Mouse (Mus musculus) layer of hippocampus, postnatal 14 days (tissue): ENCODE data around the gene Spns1. TPM values are rescaled to one million over a fixed set of nuclear protein-coding genes. Genes with fewer than 3 reads are reported as not detected.
A peak's percentile ranks its signal among the peaks of the same experiment; 100 is the strongest.

Experiments
- DNase-seq, 2 experiments: peaks; one replicate each; pipeline ENCODE4 v3.0.0; 2021 to 2022; ENCODE audit warnings: low spot score in 2 of 2, mixed read lengths in 1 of 2
- total RNA-seq, 2 experiments: library from RNA; stranded (reverse); gene quantifications; 2 replicates each; pipeline ENCODE4 v1.2.3; 2021

Spns1 gene
- total RNA-seq, 2 experiments from 2014 or later = 79.5 to 82.3 TPM

- no peak for DNase-seq
These were observed 4.2 kb downstream of the Spns1 start for GRCm38 (mm10) chr7:126373007-126373406.

DNA sequence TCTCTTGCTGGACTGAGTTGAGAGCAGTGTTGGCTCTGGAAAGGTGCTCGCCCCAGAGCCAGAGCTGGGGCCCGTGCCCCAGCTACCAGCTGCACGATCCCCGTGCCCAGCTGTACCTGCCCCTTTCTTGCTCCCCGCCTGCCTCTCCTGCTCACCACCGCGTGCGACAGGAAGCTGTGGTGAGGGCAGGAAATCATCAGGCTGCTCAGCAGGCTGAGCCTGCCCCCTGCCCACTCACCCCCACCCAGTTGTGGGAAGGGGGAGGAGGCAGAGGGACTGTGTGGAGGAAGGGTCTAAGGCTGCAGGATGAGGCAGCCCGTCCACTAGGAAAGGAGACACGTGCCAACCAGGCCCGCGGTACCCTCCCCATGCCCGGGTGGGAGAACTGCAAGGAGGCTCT, 7.9 kb downstream of the Spns1 start, which contains the start of gene Lat:
Gene Lat (minus strand): TSS at position 178 of the 400 bp plus-strand sequence.
- no peak for DNase-seq

GRCm38 (mm10) chr7:126368367-126368766, 8.9 kb downstream of the Spns1 start:
- no peak for DNase-seq

GRCm38 (mm10) chr7:126367636-126368035, 9.6 kb downstream of the Spns1 start:
- DNase-seq = no peak

DNA sequence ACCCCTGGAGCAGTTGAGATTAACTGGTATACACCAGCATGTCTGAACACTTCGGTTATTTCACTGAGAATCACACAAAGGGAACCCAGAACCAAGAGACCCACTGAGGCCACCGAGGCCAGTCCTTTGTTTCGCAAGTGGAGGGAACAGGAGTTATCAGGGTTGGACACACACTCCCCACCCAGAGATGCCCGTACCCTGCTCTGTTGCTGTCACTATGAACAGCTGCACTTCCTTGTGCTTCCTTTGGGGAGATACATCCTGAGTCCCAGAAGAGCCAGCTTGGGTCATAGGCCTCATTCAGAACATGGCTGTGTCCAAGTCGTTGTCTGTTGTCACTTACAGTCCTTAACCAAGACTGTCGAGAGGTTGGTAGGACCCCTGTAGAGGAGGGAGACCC, 14.2 kb downstream of the Spns1 start:
- no peak for DNase-seq

GRCm38 (mm10) chr7:126359049-126359448, 18.2 kb downstream of the Spns1 start:
- no peak for DNase-seq

- DNase-seq = no peak
These were observed 18.8 kb downstream of the Spns1 start for GRCm38 (mm10) chr7:126358413-126358812.

- DNase-seq = no peak
These were observed 19.4 kb downstream of the Spns1 start for GRCm38 (mm10) chr7:126357838-126358237.

DNA sequence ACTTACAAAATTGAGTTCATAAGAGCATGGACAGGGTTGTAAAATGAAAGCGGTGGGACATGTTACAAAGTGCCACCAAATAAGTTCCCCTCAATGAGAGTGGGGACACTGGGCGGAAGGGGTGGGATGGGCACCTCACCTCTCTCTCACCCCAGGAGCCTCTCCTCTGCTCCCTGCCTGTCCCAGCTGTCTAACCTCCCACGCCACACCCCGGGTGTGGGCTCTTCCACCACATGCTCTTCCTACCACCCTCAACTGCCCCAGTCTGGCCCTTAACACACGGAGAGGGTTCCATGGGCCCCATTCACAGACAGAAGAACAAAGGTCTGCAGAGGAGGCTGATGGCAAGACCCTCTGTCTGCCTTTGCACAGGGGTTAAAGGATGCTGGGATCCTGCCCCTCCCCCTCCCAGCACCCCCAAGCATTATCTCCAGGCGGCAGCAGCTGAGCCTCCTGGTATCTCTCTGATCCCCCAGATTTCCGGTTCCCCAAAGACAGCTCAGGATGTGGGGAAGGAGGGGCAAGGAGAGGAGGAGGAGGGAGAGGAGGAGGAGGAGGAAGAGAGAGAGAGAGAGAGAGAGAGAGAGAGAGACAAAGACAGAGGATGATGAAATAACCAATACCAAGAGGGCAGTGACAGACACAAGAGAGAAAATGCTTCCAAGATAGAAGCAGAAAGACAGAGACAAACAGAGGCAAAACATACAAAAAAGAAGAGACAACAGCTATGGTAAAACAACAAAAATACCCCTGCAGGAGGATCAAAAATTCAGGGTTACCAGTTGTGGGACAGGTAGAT, 20.3 kb downstream of the Spns1 start:
- no peak for DNase-seq

DNA sequence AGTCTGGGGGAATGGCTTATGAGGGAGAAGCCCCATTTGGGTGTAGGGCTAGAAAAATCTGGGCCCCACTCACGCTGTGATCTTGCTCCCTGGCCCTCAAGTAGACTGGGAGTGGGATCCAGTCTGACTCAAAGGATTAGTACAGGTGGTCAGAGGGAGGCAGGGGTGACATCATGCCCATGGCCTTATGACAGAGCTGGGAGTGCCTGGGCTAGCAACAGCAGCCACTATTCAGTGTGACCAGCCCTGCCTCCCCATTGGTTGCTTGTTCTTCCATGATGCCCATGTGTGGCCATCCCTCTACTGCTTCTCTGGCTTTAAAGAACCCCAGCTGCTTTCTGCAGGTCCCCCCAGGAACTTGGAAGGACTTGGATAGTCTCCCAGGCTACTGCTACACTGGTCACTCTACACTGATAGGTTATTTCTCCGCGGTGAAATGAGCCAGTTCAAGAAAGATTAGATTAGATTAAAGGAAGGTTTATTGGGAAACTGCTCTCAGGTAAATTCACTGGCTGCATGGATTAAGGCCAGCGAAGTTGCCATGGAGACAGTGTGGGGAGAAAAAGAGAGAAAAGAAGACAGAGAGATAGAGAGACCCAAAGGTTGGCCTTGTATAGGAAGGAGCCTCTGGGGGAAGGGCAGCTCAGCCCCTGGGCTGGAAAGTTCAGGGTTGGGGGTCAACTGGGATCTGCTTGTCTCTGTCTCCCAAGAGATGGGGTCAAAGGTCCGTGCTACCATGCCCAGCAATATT, 21.2 kb downstream of the Spns1 start:
- DNase-seq = peak in 1 of 2 experiments; percentile 42

GRCm38 (mm10) chr7:126354738-126355614, 22.3 kb downstream of the Spns1 start:
- no peak for DNase-seq

DNA sequence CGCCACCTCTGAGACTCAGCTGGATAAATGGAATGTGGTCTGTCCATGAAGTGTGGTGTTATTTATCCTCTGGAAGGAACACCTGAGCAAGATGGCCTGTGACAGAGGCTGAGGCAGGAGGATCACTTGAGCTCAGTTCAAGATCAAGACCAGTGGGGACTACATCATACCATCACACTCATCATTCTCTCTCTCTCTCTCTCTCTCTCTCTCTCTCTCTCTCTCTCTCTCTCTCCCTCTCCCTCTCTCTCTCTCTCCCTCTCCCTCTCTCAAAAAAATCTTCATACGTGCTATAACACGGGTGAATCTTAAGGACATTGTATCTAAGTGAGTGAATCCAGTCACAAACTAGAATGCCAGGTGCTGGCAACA, 23.3 kb downstream of the Spns1 start:
- DNase-seq = no peak

- no peak for DNase-seq
These were observed 23.8 kb downstream of the Spns1 start for GRCm38 (mm10) chr7:126353251-126353993.

DNA sequence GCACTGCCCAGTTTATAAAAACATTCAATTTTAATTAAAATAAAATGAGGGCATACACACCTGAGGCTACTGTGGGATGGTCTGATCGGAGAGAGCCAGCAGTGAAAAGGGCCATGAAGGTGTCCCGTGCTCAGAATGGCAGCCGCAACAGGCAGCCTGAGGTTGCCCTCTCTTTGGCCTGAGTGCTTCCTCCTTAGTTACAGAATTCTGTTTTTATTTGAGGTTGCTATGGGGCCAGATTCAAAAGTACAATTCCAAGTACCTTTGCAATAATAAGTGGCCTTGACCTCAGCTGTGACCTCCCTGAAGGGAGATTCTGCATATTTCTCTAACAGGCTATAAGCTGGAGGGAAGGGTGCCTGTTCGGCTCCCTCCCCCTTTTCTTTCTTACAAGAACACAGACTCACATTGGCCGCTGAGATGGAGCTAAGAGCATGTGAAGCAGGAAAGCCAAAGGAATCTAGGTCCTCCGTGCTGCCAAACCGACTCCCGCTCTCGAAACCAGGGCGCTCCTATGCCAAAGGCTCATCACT, 25.8 kb downstream of the Spns1 start:
- no peak for DNase-seq

DNA sequence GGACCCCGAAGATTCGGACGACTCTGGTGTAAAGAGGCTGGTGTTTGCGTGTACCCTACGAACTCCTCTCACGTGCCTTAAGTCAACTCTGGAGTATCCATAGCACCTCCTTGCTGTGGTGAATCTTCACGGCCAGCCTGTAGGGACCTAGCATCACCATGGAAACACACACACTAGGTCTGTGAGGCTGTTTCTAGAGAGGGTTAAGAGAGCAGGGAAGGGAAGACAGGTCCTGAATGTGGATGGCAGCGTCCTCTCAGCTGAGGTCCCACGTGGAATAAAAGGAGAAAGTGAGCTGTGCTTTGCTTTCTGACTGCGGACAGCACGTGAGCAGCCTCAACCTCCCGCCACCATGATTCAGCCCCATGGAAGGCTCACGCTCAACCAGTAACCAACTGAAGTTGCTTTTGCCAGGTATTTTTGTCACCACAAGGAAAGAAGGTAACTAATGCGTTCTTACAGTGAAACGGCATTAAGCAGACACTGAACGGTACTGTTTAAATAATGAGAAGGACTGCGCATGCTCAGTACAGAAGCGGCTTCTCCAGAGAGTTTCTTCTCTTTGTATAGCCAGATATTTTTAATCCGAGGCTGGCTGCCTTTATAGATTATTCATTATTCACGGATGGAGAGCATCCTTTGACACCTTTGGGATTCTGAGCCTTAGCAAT, 26.4 kb downstream of the Spns1 start:
- no peak for DNase-seq

DNA sequence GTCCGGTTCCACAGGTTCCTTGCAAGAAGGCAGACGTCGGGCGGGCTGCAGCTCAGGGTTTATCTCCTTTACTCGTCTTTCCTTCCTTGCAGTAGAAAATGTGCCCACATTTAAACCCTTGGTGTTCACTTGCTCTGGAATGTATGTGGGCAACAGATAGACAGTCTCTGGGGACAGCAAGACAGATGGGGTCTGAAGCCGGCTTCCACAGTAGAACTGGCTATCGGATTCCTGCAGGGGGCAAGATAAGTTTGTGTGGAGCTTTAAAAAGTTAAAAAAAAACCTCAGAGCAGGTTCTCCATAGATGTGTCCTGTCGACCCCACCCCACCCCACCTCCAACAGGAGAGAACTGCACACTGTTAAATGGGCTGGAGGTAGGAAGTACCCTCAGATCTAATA, 29.0 kb downstream of the Spns1 start:
- DNase-seq = no peak

GRCm38 (mm10) chr7:126347098-126347497, 30.2 kb downstream of the Spns1 start:
- no peak for DNase-seq

GRCm38 (mm10) chr7:126345969-126346368, 31.3 kb downstream of the Spns1 start:
- no peak for DNase-seq

DNA sequence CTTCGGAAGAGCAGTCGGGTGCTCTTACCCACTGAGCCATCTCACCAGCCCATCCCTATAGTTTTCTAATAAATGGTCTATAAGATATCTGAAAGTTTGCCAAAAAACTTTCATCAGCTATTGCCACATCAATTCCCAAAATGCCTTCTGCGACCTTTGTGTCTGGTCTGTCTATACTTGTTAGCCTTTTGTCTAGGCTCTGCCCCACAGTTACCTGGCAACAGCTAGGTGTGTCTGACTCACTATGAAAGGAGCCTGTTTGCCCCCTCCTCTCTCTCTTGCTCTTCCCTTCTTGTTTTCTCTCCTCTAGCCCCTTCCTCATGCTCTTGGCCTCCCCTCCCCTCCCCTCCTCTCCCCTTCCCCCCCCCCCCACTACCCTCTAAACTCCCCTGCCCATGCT, 31.7 kb downstream of the Spns1 start:
- no peak for DNase-seq

- no peak for DNase-seq
These were observed 36.4 kb downstream of the Spns1 start for GRCm38 (mm10) chr7:126340896-126341295.
